Mouse (Mus musculus): ENCODE data around the gene Timm23. TPM values are rescaled to one million over a fixed set of nuclear protein-coding genes. Genes with fewer than 3 reads are reported as not detected.

Gene Timm23
- polyA plus RNA-seq, 1 experiment from 2014 or later = 305 TPM

- WGBS = 86% methylated on average over 6 of the region's 6 CpGs
- no peaks in the 10 kb centered on the region for H3K4me1 ChIP-seq (replicated peaks; ENCODE audit: insufficient read depth, low read length)
- H3K4me3 ChIP-seq (replicated peaks; ENCODE audit: low read depth, low read length) = no peak overlapping the region
- no peak overlapping the region for H3K27ac ChIP-seq
- no peak for ATAC-seq (replicated peaks; ENCODE audit: low FRiP score, low read depth)
- H3K9me3 ChIP-seq (replicated peaks; ENCODE audit: low read length) = no peaks in the 10 kb centered on the region
- no peak overlapping the region for H3K4me2 ChIP-seq (ENCODE audit: low read length)
- DNase-seq (ENCODE audit: low spot score) = no peak
- no peaks in the 10 kb centered on the region for H3K36me3 ChIP-seq (ENCODE audit: insufficient read depth, low read length)
- no peak overlapping the region for H3K9ac ChIP-seq (ENCODE audit: low read depth, low read length)
- H3K27me3 ChIP-seq (ENCODE audit: insufficient read depth, low read length) = no peaks in the 10 kb centered on the region
- no peak for TF ChIP-seq CTCF (IDR thresholded peaks at IDR 0.05; ENCODE audit: low read depth)
Measured at GRCm38 (mm10) chr14:32154758-32155157, 46.9 kb downstream of the Timm23 start.

- no peak for ATAC-seq (replicated peaks; ENCODE audit: low FRiP score, low read depth)
- H3K27ac ChIP-seq = no peak overlapping the region
- no peak overlapping the region for H3K4me3 ChIP-seq (replicated peaks; ENCODE audit: low read depth, low read length)
- H3K36me3 ChIP-seq (ENCODE audit: insufficient read depth, low read length) = no peaks in the 10 kb centered on the region
- no peaks in the 10 kb centered on the region for H3K4me1 ChIP-seq (replicated peaks; ENCODE audit: insufficient read depth, low read length)
- no peak for TF ChIP-seq CTCF (IDR thresholded peaks at IDR 0.05; ENCODE audit: low read depth)
- no peak for DNase-seq (ENCODE audit: low spot score)
- H3K9me3 ChIP-seq (replicated peaks; ENCODE audit: low read length) = no peaks in the 10 kb centered on the region
- no peak overlapping the region for H3K4me2 ChIP-seq (ENCODE audit: low read length)
- WGBS = 95% methylated on average over 2 of the region's 2 CpGs
- no peaks in the 10 kb centered on the region for H3K27me3 ChIP-seq (ENCODE audit: insufficient read depth, low read length)
- no peak overlapping the region for H3K9ac ChIP-seq (ENCODE audit: low read depth, low read length)
Measured at GRCm38 (mm10) chr14:32153156-32153555, 48.5 kb downstream of the Timm23 start.

GRCm38 (mm10) chr14:32152243-32152965 lies 49.3 kb downstream of the Timm23 start:
- WGBS = 85% methylated on average over 18 of the region's 18 CpGs

GRCm38 (mm10) chr14:32150872-32151271 lies 50.8 kb downstream of the Timm23 start:
- TF ChIP-seq CTCF (IDR thresholded peaks at IDR 0.05; ENCODE audit: low read depth) = peak; percentile 42; the same call in 1 of the 2 replicates
- Histone ChIP-seq H3K4me1 (replicated peaks; ENCODE audit: insufficient read depth, low read length) (no peaks in the 10 kb centered on the region), H3K9me3 (replicated peaks; ENCODE audit: low read length) (no peaks in the 10 kb centered on the region), H3K27me3 (ENCODE audit: insufficient read depth, low read length) (no peaks in the 10 kb centered on the region), H3K27ac (no peak overlapping the region), H3K36me3 (ENCODE audit: insufficient read depth, low read length) (no peaks in the 10 kb centered on the region), H3K4me2 (ENCODE audit: low read length) (no peak overlapping the region), H3K4me3 (replicated peaks; ENCODE audit: low read depth, low read length) (no peak overlapping the region), H3K9ac (ENCODE audit: low read depth, low read length) (no peak overlapping the region)
- 82% methylated on average over 2 of the region's 2 CpGs for WGBS
- DNase-seq (ENCODE audit: low spot score) = no peak
- ATAC-seq (replicated peaks; ENCODE audit: low FRiP score, low read depth) = no peak

More at GRCm38 (mm10) chr14:32152243-32152965, 49.3 kb downstream of the Timm23 start:
- no peak for ATAC-seq (replicated peaks; ENCODE audit: low FRiP score, low read depth)
- Histone ChIP-seq H3K4me2 (ENCODE audit: low read length) (no peak overlapping the region), H3K4me1 (replicated peaks; ENCODE audit: insufficient read depth, low read length) (no peaks in the 10 kb centered on the region), H3K27me3 (ENCODE audit: insufficient read depth, low read length) (no peaks in the 10 kb centered on the region), H3K9me3 (replicated peaks; ENCODE audit: low read length) (no peaks in the 10 kb centered on the region), H3K27ac (no peak overlapping the region), H3K36me3 (ENCODE audit: insufficient read depth, low read length) (no peaks in the 10 kb centered on the region), H3K4me3 (replicated peaks; ENCODE audit: low read depth, low read length) (no peak overlapping the region), H3K9ac (ENCODE audit: low read depth, low read length) (no peak overlapping the region)
- no peak for DNase-seq (ENCODE audit: low spot score)
- TF ChIP-seq CTCF (IDR thresholded peaks at IDR 0.05; ENCODE audit: low read depth) = no peak

GRCm38 (mm10) chr14:32146578-32146977 lies 55.1 kb downstream of the Timm23 start:
- Histone ChIP-seq H3K4me2 (ENCODE audit: low read length) (no peak overlapping the region), H3K27me3 (ENCODE audit: insufficient read depth, low read length) (no peaks in the 10 kb centered on the region), H3K9me3 (replicated peaks; ENCODE audit: low read length) (no peaks in the 10 kb centered on the region), H3K4me3 (replicated peaks; ENCODE audit: low read depth, low read length) (no peak overlapping the region), H3K4me1 (replicated peaks; ENCODE audit: insufficient read depth, low read length) (no peaks in the 10 kb centered on the region), H3K9ac (ENCODE audit: low read depth, low read length) (no peak overlapping the region), H3K36me3 (ENCODE audit: insufficient read depth, low read length) (no peaks in the 10 kb centered on the region), H3K27ac (no peak overlapping the region)
- 67% methylated on average over 2 of the region's 2 CpGs for WGBS
- ATAC-seq (replicated peaks; ENCODE audit: low FRiP score, low read depth) (no peak), DNase-seq (ENCODE audit: low spot score) (no peak)
- TF ChIP-seq CTCF (IDR thresholded peaks at IDR 0.05; ENCODE audit: low read depth) = no peak

- Histone ChIP-seq H3K4me3 (replicated peaks; ENCODE audit: low read depth, low read length) (no peak overlapping the region), H3K4me1 (replicated peaks; ENCODE audit: insufficient read depth, low read length) (no peaks in the 10 kb centered on the region), H3K36me3 (ENCODE audit: insufficient read depth, low read length) (no peaks in the 10 kb centered on the region), H3K27ac (no peak overlapping the region), H3K4me2 (ENCODE audit: low read length) (no peak overlapping the region), H3K9me3 (replicated peaks; ENCODE audit: low read length) (no peaks in the 10 kb centered on the region), H3K9ac (ENCODE audit: low read depth, low read length) (no peak overlapping the region), H3K27me3 (ENCODE audit: insufficient read depth, low read length) (no peaks in the 10 kb centered on the region)
- ATAC-seq (replicated peaks; ENCODE audit: low FRiP score, low read depth) (no peak), DNase-seq (ENCODE audit: low spot score) (peak; percentile 44)
- no peak for TF ChIP-seq CTCF (IDR thresholded peaks at IDR 0.05; ENCODE audit: low read depth)
- WGBS = 56% methylated on average over 7 of the region's 7 CpGs
Measured at GRCm38 (mm10) chr14:32145809-32146511, 55.7 kb downstream of the Timm23 start.

Data from kidney, postnatal 0 days (tissue).